Mouse (Mus musculus) ES-E14 (cell line): Measurements from ENCODE around the gene Cd70. TPM values are rescaled to one million over a fixed set of nuclear protein-coding genes. Genes with fewer than 3 reads are reported as not detected.

Experiments used
- DNase-seq: peaks from one replicate; pipeline ENCODE4 v3.0.0-alpha.2; 2013; ENCODE audit warnings: low read depth, low spot score
- H3K27ac ChIP-seq: 2 replicates; pipeline ENCODE4 v1.5.1; 2012; ENCODE audit warnings: low read depth, mild to moderate bottlenecking, low read length, moderate library complexity, mixed read lengths; ENCODE audit not compliant: poor library complexity, insufficient read depth, severe bottlenecking
- H3K36me3 ChIP-seq: 2 replicates; pipeline ENCODE4 v1.6.1; 2012; ENCODE audit warnings: mild to moderate bottlenecking, low read length, moderate library complexity, mixed read lengths; ENCODE audit not compliant: control insufficient read depth, poor library complexity, insufficient read depth, severe bottlenecking
- H3K4me1 ChIP-seq, 2 experiments: fragments of 150-350 bp in 1 of 2; sonication (generic) in 1 of 2; 2 replicates each; pipeline ENCODE4 v1.6.1; 2012; ENCODE audit warnings: low read length in 2 of 2, mild to moderate bottlenecking in 1 of 2, mixed read lengths in 1 of 2; ENCODE audit not compliant: control insufficient read depth in 2 of 2, insufficient read depth in 2 of 2, poor library complexity in 1 of 2
- H3K4me3 ChIP-seq, 2 experiments: fragments of 150-350 bp in 1 of 2; sonication (generic) in 1 of 2; 2 replicates each; pipeline ENCODE4 v1.5.1; 2012; ENCODE audit warnings: low read length in 2 of 2, low read depth in 1 of 2, mild to moderate bottlenecking in 1 of 2, mixed read lengths in 1 of 2; ENCODE audit not compliant: insufficient read depth in 1 of 2, poor library complexity in 1 of 2, severe bottlenecking in 1 of 2
- H3K9ac ChIP-seq: 2 replicates; pipeline ENCODE4 v1.6.1; 2012; ENCODE audit warnings: low read depth, mild to moderate bottlenecking, low read length, mixed read lengths; ENCODE audit not compliant: poor library complexity, insufficient read depth, severe bottlenecking
- H3K9me3 ChIP-seq: fragments of 150-350 bp; sonication (generic); 2 replicates; pipeline ENCODE4 v1.6.1; 2012; ENCODE audit warnings: low read depth, mild to moderate bottlenecking, low read length; ENCODE audit not compliant: control insufficient read depth, insufficient read depth
- CHD2 ChIP-seq: IDR thresholded peaks from 2 replicates; pipeline ENCODE4 v1.6.1; 2014; ENCODE audit warnings: mild to moderate bottlenecking, low read depth, low read length, inconsistent platforms
- HCFC1 ChIP-seq: IDR thresholded peaks from 2 replicates; pipeline ENCODE4 v1.6.1; 2012; ENCODE audit warnings: low read length, inconsistent platforms, borderline replicate concordance; ENCODE audit not compliant: insufficient read depth
- MAFK ChIP-seq: IDR thresholded peaks from 2 replicates; pipeline ENCODE4 v1.6.1; 2014; ENCODE audit warnings: mild to moderate bottlenecking, low read depth, low read length, inconsistent platforms; ENCODE audit not compliant: insufficient read depth
- ZC3H11A ChIP-seq: IDR thresholded peaks from 2 replicates; pipeline ENCODE4 v1.6.1; 2012; ENCODE audit warnings: low read depth, mild to moderate bottlenecking, inconsistent platforms, low read length, borderline replicate concordance
- ZNF384 ChIP-seq: IDR thresholded peaks from 2 replicates; pipeline ENCODE4 v1.6.1; 2012; ENCODE audit warnings: low read depth, low read length, inconsistent platforms
- in situ Hi-C, 2 experiments: fragments of 600-800 bp; cut with MboI; formaldehyde crosslinking; loops; one replicate each; pipeline ENCODE4 v1.15.1; 2025; ENCODE audit warnings: low sequenced_read_pairs in 2 of 2, inconsistent platforms in 1 of 2; ENCODE audit not compliant: unreplicated experiment in 2 of 2
- total RNA-seq: library from RNA; depleted of rRNA; stranded (reverse); fragments of 300-350 nt; gene quantifications from 2 replicates; pipeline ENCODE4 v1.2.3, GENCODE M21; 2012; rRNA removed

Gene Cd70
- total RNA-seq, 1 experiment, result 1.2 TPM

DNA sequence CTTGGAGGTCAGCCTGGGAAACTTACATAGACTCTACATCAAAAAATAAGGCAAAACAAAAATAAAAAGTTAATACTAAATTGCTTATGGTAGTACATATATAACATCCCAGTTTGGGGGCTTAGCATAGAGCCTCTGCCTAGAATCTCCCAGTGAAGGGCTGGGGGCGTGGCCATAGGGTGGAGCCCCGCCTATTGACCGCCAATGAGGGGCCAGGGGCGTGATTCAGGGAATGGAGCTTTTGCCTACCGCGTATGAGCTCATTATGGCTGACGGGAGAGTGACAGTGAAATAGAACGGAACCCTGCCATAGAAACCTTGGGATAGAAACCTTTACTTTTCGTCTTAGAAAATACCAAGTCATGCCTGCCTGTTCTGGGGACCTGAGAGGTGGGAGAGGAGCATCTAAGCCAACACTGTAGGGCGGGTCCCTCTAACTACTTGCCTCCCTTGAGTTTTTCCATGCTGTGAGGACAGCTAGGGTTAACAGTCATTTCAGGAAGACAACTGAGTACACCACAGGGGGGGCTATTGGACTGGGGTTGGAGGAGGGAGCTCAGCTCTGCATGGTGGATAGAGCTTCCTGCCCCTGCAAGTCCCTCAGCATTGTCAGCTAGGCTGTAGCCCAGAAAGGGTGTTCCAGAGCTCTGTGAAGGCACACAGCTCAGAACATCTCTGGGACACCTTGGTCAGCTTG lies 49.8 kb downstream of the Cd70 start:
- no peaks in the 10 kb centered on the region for H3K9me3 ChIP-seq
- in situ Hi-C loops, result loop anchor here in 1 of 2 experiments (10.0 kb wide), 1 partner anchor 235 kb away; no protein-coding TSS in a partner anchor
- H3K27ac ChIP-seq, result no peak overlapping the region
- DNase-seq, result peak; percentile 70
- TF ChIP-seq ZNF384, result no peak
- no peak for TF ChIP-seq HCFC1
- TF ChIP-seq CHD2, result no peak
- TF ChIP-seq MAFK, result no peak
- no peak for TF ChIP-seq ZC3H11A
- H3K4me1 ChIP-seq, result peaks cover 2 to 25% of the 10 kb centered on the region in 2 experiments; a peak in 2 of 4 replicates
- H3K4me3 ChIP-seq, result peak overlapping the region; percentile 43 to 75
- no peak overlapping the region for H3K9ac ChIP-seq
- no peaks in the 10 kb centered on the region; the same call in 1 of the 2 replicates for H3K36me3 ChIP-seq

DNA sequence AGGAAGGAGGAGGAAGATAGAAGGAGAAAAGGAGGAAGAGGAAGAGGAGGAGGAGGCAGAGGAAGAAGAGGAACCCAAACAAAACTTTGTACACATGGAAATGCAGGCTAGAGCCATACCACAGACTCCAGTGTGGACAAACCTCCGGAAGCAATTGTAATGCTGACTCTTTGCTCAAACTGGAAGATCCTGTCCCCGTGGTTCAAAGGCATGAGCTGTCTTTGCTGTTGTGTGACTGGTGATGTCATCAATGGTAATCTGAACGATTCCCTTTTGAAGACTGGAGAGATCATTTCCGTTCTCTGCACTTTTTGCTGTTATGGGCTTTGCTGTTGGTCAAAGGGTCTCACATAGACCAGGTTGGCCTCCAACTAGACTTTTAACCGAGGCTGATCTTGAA lies 51.3 kb downstream of the Cd70 start:
- Histone ChIP-seq H3K4me1 (peaks cover 2 to 19% of the 10 kb centered on the region in 2 experiments; a peak in 2 of 4 replicates), H3K9me3 (no peaks in the 10 kb centered on the region), H3K36me3 (no peaks in the 10 kb centered on the region; the same call in 1 of the 2 replicates), H3K27ac (no peak overlapping the region), H3K9ac (no peak overlapping the region), H3K4me3 (no peak overlapping the region)
- no peak for DNase-seq
- in situ Hi-C loops, result loop anchor here in 1 of 2 experiments (10.0 kb wide), 1 partner anchor 236 kb away; no protein-coding TSS in a partner anchor
- no peak for TF ChIP-seq CHD2
- TF ChIP-seq MAFK, result no peak
- TF ChIP-seq ZNF384, result no peak

DNA sequence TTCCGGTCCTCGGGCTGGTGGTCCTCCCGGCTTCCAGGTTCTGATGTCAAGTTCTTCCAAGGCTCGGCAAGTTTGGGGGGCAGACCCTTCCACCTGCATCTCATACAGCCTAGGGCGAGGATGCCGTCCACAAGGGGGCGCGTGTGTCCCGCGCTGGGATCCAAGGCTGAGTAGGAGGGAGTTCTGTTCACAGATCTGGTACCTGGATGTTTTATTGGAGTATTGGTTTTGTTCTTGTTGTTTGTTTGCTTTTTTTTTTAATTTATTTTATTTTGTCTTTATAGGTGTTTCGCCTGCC lies 53.0 kb downstream of the Cd70 start:
- peak overlapping the region; percentile 34 to 57; a peak in 2 of 4 replicates for H3K4me3 ChIP-seq
- no peak overlapping the region; the same call in 1 of the 2 replicates for H3K27ac ChIP-seq
- in situ Hi-C loops, result loop anchor here in 1 of 2 experiments (10.0 kb wide), 1 partner anchor 238 kb away; no protein-coding TSS in a partner anchor
- H3K4me1 ChIP-seq, result peaks cover 2 to 19% of the 10 kb centered on the region in 2 experiments; a peak in 2 of 4 replicates
- TF ChIP-seq ZC3H11A, result peak; percentile 58; the same call in 1 of the 2 replicates
- TF ChIP-seq ZNF384, result no peak
- TF ChIP-seq CHD2, result no peak
- no peaks in the 10 kb centered on the region; the same call in 1 of the 2 replicates for H3K36me3 ChIP-seq
- DNase-seq, result peak; percentile 63
- H3K9ac ChIP-seq, result no peak overlapping the region
- no peaks in the 10 kb centered on the region for H3K9me3 ChIP-seq

Other genes starting within 250 kb of the Cd70 start
- 24.6 and 25.9 TPM in 2 replicates for gene Mllt1, start 214.4 kb downstream of the Cd70 start, total RNA-seq
- gene Acer1, start 167.7 kb downstream of the Cd70 start, total RNA-seq, result 0.54 and 0.74 TPM in 2 replicates
- 185 and 187 TPM in 2 replicates for gene Clpp, start 159.5 kb downstream of the Cd70 start, total RNA-seq
- 37.1 and 39.5 TPM in 2 replicates for gene Alkbh7, start 152.4 kb downstream of the Cd70 start, total RNA-seq
- gene Pspn, start 149.8 kb downstream of the Cd70 start, total RNA-seq, result not detected in 2 replicates
- 71.6 and 101 TPM in 2 replicates for gene Gtf2f1, start 138.5 kb downstream of the Cd70 start, total RNA-seq
- not detected in 2 replicates for gene Gm17949, start 138.3 kb downstream of the Cd70 start, total RNA-seq
- gene Khsrp, start 118.3 kb downstream of the Cd70 start, total RNA-seq, result 81.7 and 82.3 TPM in 2 replicates
- gene Slc25a41, start 108.1 kb downstream of the Cd70 start, total RNA-seq, result 0.37 and 0.40 TPM in 2 replicates
- gene Crb3, start 90.7 kb downstream of the Cd70 start, total RNA-seq, result 6.2 and 15.4 TPM in 2 replicates
- 5.2 and 5.9 TPM in 2 replicates for gene Slc25a23, start 89.9 kb downstream of the Cd70 start, total RNA-seq
- 0.45 and 0.53 TPM in 2 replicates for gene Dennd1c, start 71.3 kb downstream of the Cd70 start, total RNA-seq
- gene Tubb4a, start 62.0 kb downstream of the Cd70 start, total RNA-seq, result 0.32 and 0.89 TPM in 2 replicates
- gene Tnfsf9, start 44.5 kb downstream of the Cd70 start, total RNA-seq, result 8.9 and 10.6 TPM in 2 replicates
- gene Tnfsf14, start 44.4 kb upstream of the Cd70 start, total RNA-seq, result 0.13 TPM in 1 of 2 replicates, not detected in the other
- 0.22 and 0.37 TPM in 2 replicates for gene C3, start 78.4 kb upstream of the Cd70 start, total RNA-seq
- gene Gpr108, start 98.7 kb upstream of the Cd70 start, total RNA-seq, result 25.0 and 32.8 TPM in 2 replicates
- 40.6 and 45.5 TPM in 2 replicates for gene Trip10, start 99.7 kb upstream of the Cd70 start, total RNA-seq
- 1.1 and 1.3 TPM in 2 replicates for gene Vav1, start 129.3 kb upstream of the Cd70 start, total RNA-seq
- gene Adgre1, start 208.9 kb upstream of the Cd70 start, total RNA-seq, result 0.22 TPM in 1 of 2 replicates, not detected in the other